Mouse (Mus musculus): ENCODE measurements at regions not wholly inside any gene's neighbourhood (a gene's known extent, or its start where the extent isn't known, plus 50 kb on each side); places are given as distances from the start of the nearest gene placed in this dataset.

GRCm38 (mm10) chr9:43466883-43467282 lies 156.2 kb downstream of the Trim29 start:
- DNase-seq (ENCODE audit: low spot score), result no peak

GRCm38 (mm10) chr9:43469215-43469614 lies 158.6 kb downstream of the Trim29 start:
- DNase-seq (ENCODE audit: low spot score), result no peak

- no peak for DNase-seq (ENCODE audit: low spot score)
Observed at GRCm38 (mm10) chr9:43472231-43472630, 161.6 kb downstream of the Trim29 start.

GRCm38 (mm10) chr9:43473164-43473563 lies 162.5 kb downstream of the Trim29 start:
- DNase-seq (ENCODE audit: low spot score), result no peak

- DNase-seq (ENCODE audit: low spot score), result no peak
Observed at GRCm38 (mm10) chr9:43473601-43474302, 163.1 kb downstream of the Trim29 start.

GRCm38 (mm10) chr9:43474303-43474643 lies 163.6 kb downstream of the Trim29 start:
- DNase-seq (ENCODE audit: low spot score), result no peak

- no peak for DNase-seq (ENCODE audit: low spot score)
Observed at GRCm38 (mm10) chr9:43480826-43481591, 170.4 kb downstream of the Trim29 start.

GRCm38 (mm10) chr9:43482101-43483090 lies 171.7 kb downstream of the Trim29 start:
- peak; percentile 26 for DNase-seq (ENCODE audit: low spot score)

- DNase-seq (ENCODE audit: low spot score), result no peak
Observed at GRCm38 (mm10) chr9:43483195-43483594, 172.5 kb downstream of the Trim29 start.

GRCm38 (mm10) chr9:43483906-43484305 lies 173.3 kb downstream of the Trim29 start:
- DNase-seq (ENCODE audit: low spot score), result no peak

- no peak for DNase-seq (ENCODE audit: low spot score)
Observed at GRCm38 (mm10) chr9:43486704-43487103, 176.1 kb downstream of the Trim29 start.

- no peak for DNase-seq (ENCODE audit: low spot score)
Observed at GRCm38 (mm10) chr9:43489205-43489604, 178.6 kb downstream of the Trim29 start.

- peak; percentile 46 for DNase-seq (ENCODE audit: low spot score)
Observed at GRCm38 (mm10) chr9:43491024-43491751, 180.5 kb downstream of the Trim29 start.

- no peak for DNase-seq (ENCODE audit: low spot score)
Observed at GRCm38 (mm10) chr9:43492236-43493000, 181.8 kb downstream of the Trim29 start.

GRCm38 (mm10) chr9:43498596-43498995 lies 187.9 kb downstream of the Trim29 start:
- DNase-seq (ENCODE audit: low spot score), result no peak

GRCm38 (mm10) chr9:43504270-43504932 lies 193.8 kb downstream of the Trim29 start:
- no peak for DNase-seq (ENCODE audit: low spot score)

GRCm38 (mm10) chr9:43505856-43506255 lies 195.2 kb downstream of the Trim29 start:
- DNase-seq (ENCODE audit: low spot score), result no peak

GRCm38 (mm10) chr9:43506276-43506675 lies 195.6 kb downstream of the Trim29 start:
- no peak for DNase-seq (ENCODE audit: low spot score)

GRCm38 (mm10) chr9:43512806-43513205 lies 202.2 kb downstream of the Trim29 start:
- DNase-seq (ENCODE audit: low spot score), result no peak

- DNase-seq (ENCODE audit: low spot score), result no peak
Observed at GRCm38 (mm10) chr9:43514731-43515458, 204.2 kb downstream of the Trim29 start.
